Mouse (Mus musculus) hindbrain, postnatal 0 days (tissue): ENCODE measurements around the gene Atr. TPM values are rescaled to one million over a fixed set of nuclear protein-coding genes. Genes with fewer than 3 reads are reported as not detected.

ENCODE experiments used
- ATAC-seq: fragments of 200-750 bp; cut with Nextera tagmentation; 2 replicates; pipeline ENCODE4 v1.8.0; 2017; ENCODE audit warnings: mild to moderate bottlenecking, moderate TSS enrichment, moderate library complexity
- DNase-seq: peaks from one replicate; pipeline ENCODE4 v3.0.0-alpha.2; 2015; ENCODE audit warnings: low spot score
- H3K27ac ChIP-seq: fragments of 300-500 bp; sonication (generic); 2 replicates; pipeline ENCODE4 v1.5.1; 2014; ENCODE audit warnings: mild to moderate bottlenecking
- H3K27me3 ChIP-seq: fragments of 300-500 bp; sonication (generic); 2 replicates; pipeline ENCODE4 v1.6.1; 2014; ENCODE audit warnings: low read length, mixed read lengths; ENCODE audit not compliant: insufficient read depth
- H3K36me3 ChIP-seq: fragments of 300-500 bp; sonication (generic); 2 replicates; pipeline ENCODE4 v1.6.1; 2014; ENCODE audit warnings: low read length, mixed read lengths; ENCODE audit not compliant: insufficient read depth
- H3K4me1 ChIP-seq: fragments of 300-500 bp; sonication (generic); 2 replicates; pipeline ENCODE4 v1.6.1; 2014; ENCODE audit warnings: antibody characterized with exemption, low read length, mixed read lengths; ENCODE audit not compliant: insufficient read depth
- H3K4me2 ChIP-seq: fragments of 300-500 bp; sonication (generic); 2 replicates; pipeline ENCODE4 v1.6.1; 2014; ENCODE audit warnings: low read depth, mild to moderate bottlenecking, low read length, moderate library complexity, mixed read lengths
- H3K4me3 ChIP-seq: fragments of 300-500 bp; sonication (generic); 2 replicates; pipeline ENCODE4 v1.5.1; 2014; ENCODE audit warnings: low read length
- H3K9ac ChIP-seq: fragments of 300-500 bp; sonication (generic); replicated peaks from 2 replicates; pipeline ENCODE4 v1.6.1; 2014; ENCODE audit warnings: mild to moderate bottlenecking, low read length, moderate library complexity, mixed read lengths
- H3K9me3 ChIP-seq: fragments of 300-500 bp; sonication (generic); 2 replicates; pipeline ENCODE4 v1.6.1; 2016; ENCODE audit warnings: low read length, mixed read lengths
- CTCF ChIP-seq: IDR thresholded peaks from 2 replicates; pipeline ENCODE4 v1.5.1; 2016; ENCODE audit warnings: antibody characterized with exemption, control low read depth, low read depth
- WGBS: fragments of 180-500 bp; shearing (Covaris S2); extraction: QIAGEN DNeasy Blood & Tissue Kit; methylation state at CpG from one replicate; pipeline ENCODE4 v1.1.7; 2014; 5-methylcytosine and 5-hydroxymethylcytosine counted together
- polyA plus RNA-seq: library from polyadenylated mRNA; unstranded; fragments of >200 nt; fragmentation: Nextera tagmentation; extraction: Ambion mirVana; gene quantifications from 2 replicates; pipeline ENCODE4 v1.2.1, GENCODE M21; 2015
- total RNA-seq: library from RNA; depleted of rRNA; stranded (reverse); fragments of >200 nt; gene quantifications from 2 replicates; pipeline ENCODE4 v1.2.3, GENCODE M21; 2014; rRNA removed

Gene Atr
- total RNA-seq (13.6 and 13.9 TPM in 2 replicates), polyA plus RNA-seq (7.6 and 8.9 TPM in 2 replicates)

DNA sequence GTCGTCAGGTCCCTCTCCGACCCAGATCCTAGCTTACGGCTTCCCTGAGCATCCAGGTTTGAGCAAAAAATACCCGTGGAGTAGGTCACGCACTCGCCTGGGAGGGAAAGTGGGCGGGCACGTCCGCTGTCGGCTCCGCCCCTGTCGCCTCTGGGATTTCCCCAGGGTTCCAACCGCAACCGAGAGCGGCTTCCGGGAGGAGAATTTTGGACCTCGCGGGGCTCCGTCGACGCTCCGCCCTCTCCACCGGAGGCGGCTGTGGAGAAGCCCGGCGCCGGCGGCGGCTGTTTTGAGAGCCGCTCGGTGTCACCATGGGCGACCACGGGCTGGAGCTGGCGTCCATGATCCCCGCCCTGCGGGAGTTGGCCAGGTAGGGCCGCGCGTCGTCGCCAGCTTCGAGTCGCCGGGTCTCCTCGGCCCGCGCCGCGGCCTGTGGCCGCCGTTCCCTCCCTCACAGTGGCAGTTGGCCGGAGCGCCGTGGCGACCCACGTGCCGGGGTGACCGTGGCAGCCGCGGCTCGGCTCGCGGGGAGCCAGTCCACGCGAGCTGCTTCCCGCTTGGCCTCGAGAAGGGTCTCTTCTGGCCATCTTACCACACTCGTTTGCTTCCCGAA is at the start of gene Atr:
Gene Atr (plus strand): TSS at position 184 of the 613 bp plus-strand sequence.
- TF ChIP-seq CTCF, result no peak
- H3K4me3 ChIP-seq, result peak within 1 kb of the TSS; percentile 85
- H3K36me3 ChIP-seq, result no peaks in the 10 kb centered on the region
- H3K9me3 ChIP-seq, result no peaks in the 10 kb centered on the region
- WGBS, result 2% methylated on average over 65 of the region's 69 CpGs
- peak within 1 kb of the TSS; percentile 80 for H3K9ac ChIP-seq
- H3K4me1 ChIP-seq, result 0 out of 2 replicates have a peak, but pooled peaks cover 3% of the 10 kb centered on the region
- DNase-seq (peak; percentile 96), ATAC-seq (peak; percentile 93)
- H3K27me3 ChIP-seq, result no peaks in the 10 kb centered on the region
- peak within 1 kb of the TSS; percentile 77 for H3K27ac ChIP-seq
- peak within 1 kb of the TSS; percentile 98 for H3K4me2 ChIP-seq

GRCm38 (mm10) chr9:95809596-95809995 is 47.8 kb upstream of the Atr start:
- Histone ChIP-seq H3K27me3 (no peaks in the 10 kb centered on the region), H3K4me3 (no peak overlapping the region), H3K9me3 (no peaks in the 10 kb centered on the region), H3K36me3 (no peaks in the 10 kb centered on the region), H3K27ac (no peak overlapping the region), H3K4me1 (no peaks in the 10 kb centered on the region), H3K4me2 (no peak overlapping the region), H3K9ac (no peak overlapping the region)
- ATAC-seq (no peak), DNase-seq (no peak)
- WGBS, result 66% methylated on average over 4 of the region's 4 CpGs
- no peak for TF ChIP-seq CTCF

- TF ChIP-seq CTCF, result no peak
- Histone ChIP-seq H3K4me2 (no peak overlapping the region), H3K4me3 (no peak overlapping the region), H3K27me3 (no peaks in the 10 kb centered on the region), H3K9ac (no peak overlapping the region), H3K4me1 (no peaks in the 10 kb centered on the region), H3K27ac (no peak overlapping the region), H3K9me3 (no peaks in the 10 kb centered on the region), H3K36me3 (no peaks in the 10 kb centered on the region)
- no peak for ATAC-seq
- no peak for DNase-seq
- 100% methylated on average over 4 of the region's 4 CpGs for WGBS
Measured at GRCm38 (mm10) chr9:95811817-95812216, 45.6 kb upstream of the Atr start.

GRCm38 (mm10) chr9:95813721-95814531 is 43.5 kb upstream of the Atr start:
- no peaks in the 10 kb centered on the region for H3K4me1 ChIP-seq
- no peaks in the 10 kb centered on the region for H3K36me3 ChIP-seq
- peak; percentile 50 for DNase-seq
- H3K9ac ChIP-seq, result no peak overlapping the region
- peak; percentile 68 for ATAC-seq
- peak overlapping the region; percentile 21; the same call in 1 of the 2 replicates for H3K4me2 ChIP-seq
- no peak for TF ChIP-seq CTCF
- H3K4me3 ChIP-seq, result no peak overlapping the region
- H3K27me3 ChIP-seq, result no peaks in the 10 kb centered on the region
- H3K27ac ChIP-seq, result peak overlapping the region; percentile 58; the same call in 1 of the 2 replicates
- 26% methylated on average over 20 of the region's 20 CpGs for WGBS
- H3K9me3 ChIP-seq, result no peaks in the 10 kb centered on the region

- Histone ChIP-seq H3K9me3 (no peaks in the 10 kb centered on the region), H3K27me3 (no peaks in the 10 kb centered on the region), H3K36me3 (no peaks in the 10 kb centered on the region), H3K4me3 (no peak overlapping the region), H3K27ac (no peak overlapping the region), H3K4me2 (no peak overlapping the region), H3K4me1 (no peaks in the 10 kb centered on the region), H3K9ac (no peak overlapping the region)
- WGBS, result 72% methylated on average over 11 of the region's 11 CpGs
- no peak for DNase-seq
- no peak for TF ChIP-seq CTCF
- ATAC-seq, result no peak
Measured at GRCm38 (mm10) chr9:95815015-95815673, 42.3 kb upstream of the Atr start.

GRCm38 (mm10) chr9:95815706-95816105 is 41.7 kb upstream of the Atr start:
- DNase-seq (no peak), ATAC-seq (no peak)
- WGBS, result 88% methylated on average over 4 of the region's 4 CpGs
- H3K4me3 ChIP-seq, result no peak overlapping the region
- H3K9me3 ChIP-seq, result no peaks in the 10 kb centered on the region
- H3K4me1 ChIP-seq, result no peaks in the 10 kb centered on the region
- no peak overlapping the region for H3K27ac ChIP-seq
- no peaks in the 10 kb centered on the region for H3K36me3 ChIP-seq
- TF ChIP-seq CTCF, result no peak
- no peak overlapping the region for H3K4me2 ChIP-seq
- H3K27me3 ChIP-seq, result no peaks in the 10 kb centered on the region
- H3K9ac ChIP-seq, result no peak overlapping the region
